Mouse (Mus musculus) embryonic facial prominence, embryonic 15.5 days (tissue): ENCODE data around the gene Mboat1. TPM values are rescaled to one million over a fixed set of nuclear protein-coding genes. Genes with fewer than 3 reads are reported as not detected.

ENCODE experiments used
- ATAC-seq: fragments of 200-750 bp; cut with Nextera tagmentation; 2 replicates; pipeline ENCODE4 v1.8.0; 2017; ENCODE audit warnings: low read depth, moderate TSS enrichment; ENCODE audit not compliant: insufficient number of reproducible peaks, low FRiP score, low TSS enrichment
- H3K27ac ChIP-seq: fragments of 300-500 bp; sonication (generic); replicated peaks from 2 replicates; pipeline ENCODE4 v1.5.1; 2015; ENCODE audit warnings: mild to moderate bottlenecking, inconsistent platforms
- H3K27me3 ChIP-seq: fragments of 300-500 bp; sonication (generic); 2 replicates; pipeline ENCODE4 v1.6.1; 2015; ENCODE audit warnings: inconsistent platforms
- H3K36me3 ChIP-seq: fragments of 300-500 bp; sonication (generic); 2 replicates; pipeline ENCODE4 v1.6.1; 2015; ENCODE audit warnings: mild to moderate bottlenecking, inconsistent platforms
- H3K4me1 ChIP-seq: fragments of 300-500 bp; sonication (generic); 2 replicates; pipeline ENCODE4 v1.6.1; 2015; ENCODE audit warnings: inconsistent platforms
- H3K4me2 ChIP-seq: fragments of 300-500 bp; sonication (generic); replicated peaks from 2 replicates; pipeline ENCODE4 v1.6.1; 2015; ENCODE audit warnings: mild to moderate bottlenecking, inconsistent platforms
- H3K4me3 ChIP-seq: fragments of 300-500 bp; sonication (generic); replicated peaks from 2 replicates; pipeline ENCODE4 v1.5.1; 2015; ENCODE audit warnings: mild to moderate bottlenecking, inconsistent platforms
- H3K9ac ChIP-seq: fragments of 300-500 bp; sonication (generic); 2 replicates; pipeline ENCODE4 v1.6.1; 2015; ENCODE audit warnings: inconsistent platforms
- H3K9me3 ChIP-seq: fragments of 300-500 bp; sonication (generic); replicated peaks from 2 replicates; pipeline ENCODE4 v1.6.1; 2016; ENCODE audit warnings: inconsistent platforms
- WGBS: fragments of 180-500 bp; shearing (Covaris S2); methylation state at CpG from one replicate; pipeline ENCODE4 v1.1.7; 2015; 5-methylcytosine and 5-hydroxymethylcytosine counted together
- polyA plus RNA-seq: library from polyadenylated mRNA; unstranded; fragments of >200 nt; fragmentation: Nextera tagmentation; extraction: Ambion mirVana; gene quantifications from 2 replicates; pipeline ENCODE4 v1.2.1, GENCODE M21; 2015

Mboat1 gene
- polyA plus RNA-seq, 1 experiment from 2014 or later = 20.3 TPM

DNA sequence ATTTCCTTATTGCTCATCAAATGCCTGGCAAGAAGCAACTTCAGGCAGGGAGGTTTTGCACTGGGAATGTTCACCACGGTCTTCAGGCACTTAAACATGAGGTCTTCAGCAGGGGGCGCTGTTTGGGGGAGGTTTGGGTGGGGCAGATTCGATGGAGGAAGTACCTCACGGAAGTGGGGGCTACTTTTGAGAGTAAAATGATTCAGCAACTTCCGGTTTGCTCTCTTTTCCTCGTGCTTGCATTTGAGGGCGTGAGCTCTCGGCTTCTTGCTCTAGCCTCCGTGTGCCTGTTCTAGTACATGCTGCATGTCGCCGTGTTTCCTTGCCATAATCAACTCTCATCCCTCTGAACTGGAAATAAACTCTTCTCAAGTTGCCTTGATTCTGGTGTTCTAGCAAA, 129.7 kb downstream of the Mboat1 start:
- WGBS = 88% methylated on average over 11 of the region's 11 CpGs
- no peak overlapping the region for H3K4me3 ChIP-seq
- no peak overlapping the region for H3K9ac ChIP-seq
- no peaks in the 10 kb centered on the region for H3K9me3 ChIP-seq
- no peaks in the 10 kb centered on the region for H3K36me3 ChIP-seq
- H3K4me1 ChIP-seq = no peaks in the 10 kb centered on the region
- H3K27me3 ChIP-seq = no peaks in the 10 kb centered on the region
- no peak overlapping the region for H3K27ac ChIP-seq
- no peak overlapping the region for H3K4me2 ChIP-seq
- ATAC-seq = no peak

DNA sequence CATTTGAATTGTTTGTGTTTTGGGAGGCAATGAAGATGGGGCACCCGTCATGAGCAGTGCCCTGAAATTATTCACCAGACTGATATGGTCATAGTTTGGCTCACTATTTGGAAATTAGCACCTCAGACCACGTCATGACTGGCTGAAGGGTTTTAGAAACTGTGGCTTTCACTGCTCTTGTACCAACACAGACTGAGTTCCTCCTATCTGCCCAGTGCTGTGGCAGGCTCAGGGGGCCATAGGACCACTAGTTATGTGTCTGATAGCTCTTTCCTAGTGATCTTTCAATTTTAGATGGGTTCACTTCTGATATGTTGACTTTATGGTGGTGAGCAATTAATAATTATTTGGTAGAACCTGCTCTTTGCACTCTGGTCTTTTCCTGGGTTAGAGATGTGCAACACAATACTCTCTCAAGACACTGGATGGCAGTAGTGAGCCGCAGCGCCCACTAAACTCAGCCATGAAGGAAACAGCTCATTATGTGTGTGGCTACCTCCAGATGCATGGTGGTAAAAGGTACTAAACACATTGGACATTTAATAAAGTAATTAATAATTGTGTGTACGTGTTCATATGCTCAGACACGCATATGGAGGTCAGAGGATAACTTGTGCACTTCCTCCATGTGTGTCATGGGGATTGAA, 135.9 kb downstream of the Mboat1 start:
- 17% methylated on average over 6 of the region's 6 CpGs for WGBS
- Histone ChIP-seq H3K9me3 (no peaks in the 10 kb centered on the region), H3K4me2 (no peak overlapping the region), H3K27me3 (no peaks in the 10 kb centered on the region), H3K9ac (no peak overlapping the region), H3K36me3 (no peaks in the 10 kb centered on the region), H3K27ac (no peak overlapping the region), H3K4me1 (no peaks in the 10 kb centered on the region), H3K4me3 (no peak overlapping the region)
- no peak for ATAC-seq

Other genes starting within 250 kb of the Mboat1 start
- gene E2f3, start 150.4 kb upstream of the Mboat1 start, polyA plus RNA-seq = 9.7 and 10.1 TPM in 2 replicates
- 5.2 and 6.6 TPM in 2 replicates for gene Agtr1a, start 200.0 kb downstream of the Mboat1 start, polyA plus RNA-seq